Mouse (Mus musculus) embryo, embryonic 11.5 days (tissue): Measurements from ENCODE around the gene Acad12.
A peak's percentile ranks its signal among the peaks of the same experiment; 100 is the strongest.
"Not testable (repeated sequence)": the region's sequence is repeated elsewhere in the genome, so short reads cannot be mapped to it uniquely, and the experiment has no call there.

Experiments
- DNase-seq: peaks from one replicate; pipeline ENCODE4 v3.0.0-alpha.2; 2012; ENCODE audit warnings: low read depth, low spot score

Acad12 gene

DNA sequence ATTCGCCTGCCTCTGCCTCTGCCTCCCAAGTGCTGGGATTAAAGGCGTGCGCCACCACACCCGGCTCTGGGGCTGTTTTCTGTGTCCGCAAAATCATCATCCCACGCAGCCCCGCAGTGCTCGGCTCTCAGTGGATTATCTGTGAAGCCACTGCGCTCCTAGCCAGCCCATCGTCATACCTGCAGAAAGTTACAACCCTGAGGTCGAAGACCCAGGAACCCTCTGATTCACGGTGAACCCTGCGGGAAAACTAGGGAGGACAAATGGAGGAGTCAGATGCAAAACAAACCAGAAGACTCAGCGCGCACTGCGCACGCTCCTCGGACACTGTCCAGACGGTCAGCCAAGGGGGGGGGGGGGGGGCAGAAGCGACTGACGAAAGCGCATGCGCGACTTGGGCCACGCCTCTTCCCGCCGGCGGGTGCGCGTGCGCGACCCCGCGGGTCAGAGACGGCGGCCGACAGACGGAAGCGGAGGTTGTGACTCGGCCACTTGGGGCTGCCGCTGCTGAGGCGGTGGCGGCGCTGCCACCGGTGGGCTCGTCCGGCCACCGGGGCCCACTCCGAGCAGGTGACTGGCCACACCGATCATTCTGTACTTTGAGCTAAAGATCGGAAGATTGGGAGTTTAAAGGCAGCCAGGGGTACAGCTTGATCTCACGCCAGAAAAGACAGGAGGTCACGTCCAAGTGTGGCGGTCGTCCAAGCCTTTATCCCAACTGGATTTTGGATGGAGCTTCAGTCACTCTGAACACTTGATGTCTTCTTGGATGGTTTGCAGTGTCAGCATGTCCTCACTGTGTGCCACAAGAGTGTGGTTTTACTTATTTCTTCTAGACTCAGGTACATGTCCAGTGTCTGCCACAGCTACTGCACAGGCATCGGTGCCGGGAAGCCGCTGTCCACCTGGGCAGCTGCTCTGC is at the start of gene Acad12:
Gene Acad12 (minus strand): TSS at position 347 of the 922 bp plus-strand sequence.
- peak; percentile 80 for DNase-seq

DNA sequence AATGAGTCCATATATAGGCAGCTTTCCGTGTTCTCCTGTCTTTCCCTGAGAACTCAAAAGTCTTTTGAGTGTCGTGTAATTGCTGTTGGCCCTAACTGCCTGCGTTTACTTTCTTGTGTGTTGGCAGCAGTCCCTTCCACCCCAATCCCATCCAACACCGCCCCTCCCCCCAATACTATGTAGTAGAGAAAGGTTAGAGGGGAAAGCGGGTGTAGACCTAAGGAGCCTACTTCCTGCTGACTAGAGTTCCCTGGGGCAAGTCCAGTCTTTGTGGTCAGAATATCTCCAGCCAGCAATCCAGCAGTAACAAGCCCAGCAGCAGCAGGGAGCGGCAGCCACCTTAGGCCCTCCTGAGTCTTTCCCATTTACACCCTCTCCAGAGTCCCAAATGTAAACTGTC is 49.7 kb upstream of the Acad12 start:
- no peak for DNase-seq

DNA sequence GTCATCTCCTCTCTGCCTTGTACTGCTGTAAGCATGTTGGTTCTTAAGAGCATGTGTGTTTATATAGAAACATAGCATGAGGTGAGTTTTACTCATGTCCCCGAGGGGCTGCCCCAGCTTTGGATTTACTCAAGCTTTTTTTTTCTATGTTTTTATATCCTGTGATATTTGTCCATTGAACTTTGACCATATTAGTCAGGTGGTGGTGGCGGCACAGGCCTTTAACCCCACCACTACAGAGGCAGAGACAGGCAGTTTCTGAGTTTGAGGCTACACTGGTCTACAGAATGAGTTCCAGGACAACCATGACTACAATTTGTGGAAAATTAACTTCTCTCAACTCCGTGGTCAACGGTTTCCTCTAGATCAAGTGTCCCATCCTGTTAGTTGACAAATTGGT is 48.3 kb upstream of the Acad12 start:
- DNase-seq: no peak

DNA sequence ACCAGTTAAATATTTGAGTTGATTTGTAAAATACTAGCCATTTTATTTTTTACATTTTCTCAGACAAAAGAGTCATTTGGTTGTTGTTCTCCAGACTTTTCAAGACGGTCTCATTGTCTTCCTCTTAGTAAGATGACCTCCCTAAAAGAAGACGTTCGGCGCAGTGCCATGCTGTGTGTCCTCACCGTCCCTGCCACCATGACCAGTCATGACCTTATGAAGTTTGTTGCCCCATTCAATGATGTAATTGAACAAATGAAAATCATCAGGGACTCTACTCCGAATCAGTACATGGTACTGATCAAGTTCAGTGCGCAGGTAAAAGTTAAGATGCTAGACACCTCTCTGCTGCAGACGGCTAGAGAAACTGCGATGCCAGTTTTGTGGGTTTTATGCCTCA is 46.2 kb upstream of the Acad12 start:
- DNase-seq: no peak

DNA sequence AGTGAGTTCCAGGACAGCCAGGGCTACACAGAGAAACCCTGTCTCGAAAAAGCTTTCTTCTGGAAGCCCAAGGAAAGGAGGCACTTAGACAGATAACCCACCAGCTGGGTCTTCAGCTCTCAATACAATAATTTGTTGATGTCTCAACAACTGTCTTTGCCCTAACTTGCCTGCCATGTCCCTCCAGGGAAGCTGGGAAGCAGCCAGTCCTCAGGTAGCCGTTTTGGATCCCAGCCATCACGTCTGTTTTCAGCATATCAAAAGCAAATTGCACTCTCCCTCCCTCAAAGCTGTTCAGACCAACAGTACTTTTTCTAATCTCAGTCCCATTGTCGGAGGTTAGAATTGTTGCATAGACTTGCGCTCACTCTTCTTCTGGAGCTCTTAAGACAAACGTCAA is 45.3 kb upstream of the Acad12 start:
- DNase-seq: no peak

DNA sequence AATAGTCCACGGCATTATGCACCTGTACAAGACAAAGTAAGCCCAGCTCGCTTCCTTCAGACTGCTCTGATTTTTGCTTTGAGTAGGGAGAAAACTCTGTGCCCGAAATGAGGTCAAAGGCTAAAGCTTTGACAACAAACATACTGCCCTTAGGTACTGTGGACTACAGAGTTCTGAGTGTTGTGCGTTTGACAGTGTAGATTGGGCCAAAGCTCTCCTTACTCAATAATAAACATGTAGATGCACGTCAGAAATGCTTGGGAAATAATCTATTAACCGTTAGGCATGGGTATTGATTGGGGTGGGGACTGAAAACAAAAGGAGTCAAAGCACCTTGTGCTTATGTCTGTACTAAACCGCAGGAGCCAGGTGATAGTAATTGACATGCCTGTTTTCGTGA is 44.7 kb upstream of the Acad12 start:
- DNase-seq: no peak

DNA sequence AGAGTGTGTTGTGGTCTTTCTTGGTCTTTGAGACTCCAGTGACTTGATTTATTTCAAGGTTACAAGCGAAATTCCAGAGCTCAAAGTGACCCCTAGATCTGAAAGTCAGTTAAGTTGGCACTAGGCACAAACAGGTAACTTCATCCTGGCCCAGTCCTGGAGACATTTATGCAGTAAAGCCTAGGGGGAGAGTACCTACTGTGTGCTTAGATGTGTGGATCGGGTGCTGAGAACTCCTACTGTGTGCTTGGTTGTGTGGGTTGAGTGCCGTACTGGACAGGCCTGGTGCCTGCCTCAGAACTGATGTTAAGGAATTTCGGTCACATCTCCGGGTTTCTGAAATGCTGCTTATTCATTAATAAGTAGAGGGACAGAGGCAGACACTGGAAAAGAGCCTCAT is 42.8 kb upstream of the Acad12 start:
- DNase-seq: no peak

DNA sequence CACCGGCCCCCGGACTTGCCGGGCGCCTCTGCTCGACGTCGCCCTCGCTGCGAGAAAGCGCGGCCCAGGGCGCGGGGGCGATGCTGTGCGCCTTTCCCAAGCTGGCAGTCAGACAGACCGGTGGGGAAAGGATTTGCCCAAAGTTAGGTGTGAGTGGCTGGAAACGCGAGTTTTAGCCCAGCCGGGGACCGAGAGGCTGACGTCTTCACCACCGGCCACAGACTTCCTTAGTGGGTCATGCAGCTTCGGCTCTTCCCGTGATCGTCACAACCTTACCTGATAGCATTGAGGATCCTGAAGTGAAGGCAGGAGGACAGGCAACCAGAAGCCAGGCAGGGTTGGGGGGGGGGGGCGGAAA is 42.1 kb upstream of the Acad12 start:
- peak; percentile 8 for DNase-seq

DNA sequence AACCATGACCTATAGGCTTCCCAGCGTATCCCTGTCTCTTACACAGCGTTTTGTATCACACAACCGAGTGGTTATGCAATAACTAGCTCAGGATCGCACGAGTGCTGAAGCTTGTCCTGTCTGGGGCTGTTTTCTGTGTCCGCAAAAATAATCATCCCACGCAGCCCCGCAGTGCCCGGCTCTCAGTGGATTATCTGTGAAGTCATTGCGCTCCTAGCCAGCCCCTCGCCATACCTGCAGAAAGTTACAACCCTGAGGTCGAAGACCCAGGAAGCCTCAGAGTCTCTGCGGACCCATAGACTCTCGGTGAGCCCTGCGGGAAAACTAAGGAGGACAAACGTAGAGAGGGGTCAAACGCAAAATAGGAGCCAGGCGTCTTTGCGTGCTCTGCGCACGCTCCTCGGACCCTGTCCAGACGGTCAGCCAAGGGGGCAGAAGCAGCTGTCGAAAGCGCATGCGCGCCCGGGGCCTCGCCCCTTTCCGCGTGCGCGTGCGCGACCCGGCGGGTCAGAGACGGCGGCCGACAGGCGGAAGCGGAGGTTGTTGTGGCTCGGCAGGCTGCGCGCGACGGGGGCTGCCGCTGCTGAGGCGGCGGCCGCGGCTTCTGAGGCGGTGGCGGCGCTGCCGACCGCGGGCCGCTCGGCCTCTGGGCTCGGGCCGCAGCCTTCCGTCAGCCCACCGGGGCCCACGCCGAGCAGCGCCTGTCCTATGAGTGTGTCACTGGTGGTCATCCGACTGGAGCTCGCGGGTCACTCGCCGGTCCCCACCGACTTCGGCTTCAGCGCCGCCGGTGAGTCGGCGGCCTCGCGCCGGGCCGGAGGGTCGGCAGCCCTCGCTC is 41.5 kb upstream of the Acad12 start, which contains the start of the genes Acad10 and Brap:
Gene Acad10 (minus strand): TSS at position 456 of the 838 bp plus-strand sequence.
Gene Brap (plus strand): TSS at position 505 of the 838 bp plus-strand sequence.
- peak; percentile 89 for DNase-seq

DNA sequence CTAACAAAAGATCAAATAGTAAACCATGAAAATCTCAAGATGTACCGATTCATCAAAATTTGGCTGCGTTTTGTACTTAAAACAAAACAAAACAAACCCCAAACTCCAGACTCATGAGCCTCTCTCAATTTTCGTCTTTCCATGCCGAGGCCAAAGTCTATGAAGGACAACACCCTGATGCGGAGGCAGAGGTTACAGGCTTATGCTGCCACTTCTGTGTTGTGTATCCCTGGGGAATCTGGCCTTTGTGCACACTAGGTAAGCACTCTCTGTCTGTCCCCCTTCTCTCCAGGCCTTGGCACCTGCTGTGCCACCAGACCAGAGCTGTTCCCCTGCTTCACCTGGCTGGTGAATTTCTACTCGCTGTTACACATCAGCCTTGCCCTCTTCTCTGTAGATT is 38.9 kb upstream of the Acad12 start:
- DNase-seq: not testable (repeated sequence)

DNA sequence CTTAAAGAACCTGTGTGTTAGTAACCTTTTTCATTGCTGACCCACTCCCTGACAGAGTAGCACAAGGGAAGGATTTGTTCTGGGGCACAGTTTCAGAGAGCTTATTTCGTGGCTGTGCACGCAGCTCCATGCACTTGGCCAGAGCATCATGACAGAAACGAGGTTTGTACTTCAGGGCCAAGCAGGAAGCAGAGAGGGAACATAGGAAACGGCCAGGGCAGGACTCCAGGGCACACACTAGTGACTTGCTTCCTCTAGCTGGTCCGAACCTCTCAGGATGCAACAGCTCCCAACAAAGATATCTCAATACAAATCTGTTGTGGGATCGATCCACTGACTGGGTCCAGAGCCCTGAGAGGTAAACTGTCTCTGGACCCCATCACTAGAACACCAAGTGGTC is 38.1 kb upstream of the Acad12 start:
- not testable (repeated sequence) for DNase-seq

DNA sequence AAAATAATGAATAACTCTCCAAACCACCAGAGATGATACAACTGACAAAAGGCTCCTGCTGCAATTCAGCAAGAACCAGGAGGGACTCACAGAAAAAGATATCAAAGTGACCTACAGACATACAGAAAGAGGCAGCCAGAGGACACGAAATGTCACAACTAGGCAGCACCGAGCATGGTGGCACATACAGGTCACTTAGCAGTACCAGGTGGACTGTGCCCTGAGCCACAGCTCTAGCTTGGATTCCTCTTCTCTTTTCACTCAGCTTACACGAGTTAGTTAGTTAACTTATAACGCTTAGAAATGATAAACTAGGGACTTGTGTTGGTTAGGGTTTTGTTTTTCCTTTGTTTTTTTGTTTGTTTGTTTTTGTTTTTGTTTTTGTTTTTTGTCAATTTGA is 35.8 kb upstream of the Acad12 start:
- DNase-seq: no peak

DNA sequence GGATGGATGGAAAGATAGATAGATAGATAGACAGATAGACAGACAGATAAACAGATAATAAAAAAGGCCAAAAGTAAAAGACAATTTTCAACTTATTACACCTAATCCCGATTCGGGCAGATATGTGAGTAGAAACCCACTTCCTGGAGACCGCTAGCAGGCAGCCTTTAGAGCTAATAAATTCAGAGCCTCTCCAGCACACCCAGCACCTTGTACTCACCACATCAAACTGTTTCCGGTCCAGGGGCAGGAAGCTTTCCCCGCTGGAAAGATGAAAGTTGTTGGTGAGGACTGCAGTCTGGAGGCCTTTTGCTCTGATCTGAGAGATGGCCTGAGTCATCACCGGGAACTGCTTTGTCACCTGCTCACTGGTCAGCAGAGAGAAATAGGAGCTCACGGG is 30.4 kb upstream of the Acad12 start:
- DNase-seq: no peak

DNA sequence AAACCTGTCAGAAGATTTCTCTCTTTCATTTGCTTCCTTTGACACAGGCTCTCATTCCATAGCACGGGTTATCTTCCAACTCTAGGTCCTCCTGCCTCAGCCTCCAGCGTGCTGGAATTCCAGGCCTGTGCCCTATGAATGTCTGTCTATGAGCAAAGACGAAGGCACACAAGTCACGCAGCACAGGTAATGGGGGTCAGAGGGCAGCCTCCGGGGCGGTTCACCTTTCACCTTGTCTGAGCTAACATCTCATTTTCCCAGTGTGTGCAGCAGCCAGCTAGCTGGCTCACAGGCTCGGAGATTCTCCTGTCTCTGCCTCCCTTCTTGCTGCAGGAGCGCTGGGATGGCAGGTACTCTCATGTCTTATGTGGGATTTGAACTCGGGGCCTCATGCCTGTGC is 20.9 kb upstream of the Acad12 start:
- no peak for DNase-seq

DNA sequence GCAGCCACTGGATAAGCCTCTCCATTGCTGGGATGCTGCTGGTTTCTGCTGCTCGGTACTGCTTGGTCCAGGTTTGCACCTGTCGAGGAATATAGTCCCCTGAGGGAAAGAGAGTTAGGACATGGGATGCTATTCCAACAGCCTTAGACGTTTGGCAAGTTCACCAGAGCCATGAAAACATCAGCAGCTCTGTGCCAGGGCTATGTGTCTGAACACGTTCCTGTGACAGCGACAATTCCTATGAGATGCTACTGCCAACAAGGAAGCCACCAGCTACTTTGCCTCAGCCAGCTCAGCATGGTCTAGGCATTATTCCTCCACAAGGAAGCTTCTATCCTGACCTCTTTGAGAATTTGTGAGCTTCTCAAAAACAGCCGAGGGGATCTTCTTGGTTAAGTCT is 18.6 kb upstream of the Acad12 start:
- no peak for DNase-seq

DNA sequence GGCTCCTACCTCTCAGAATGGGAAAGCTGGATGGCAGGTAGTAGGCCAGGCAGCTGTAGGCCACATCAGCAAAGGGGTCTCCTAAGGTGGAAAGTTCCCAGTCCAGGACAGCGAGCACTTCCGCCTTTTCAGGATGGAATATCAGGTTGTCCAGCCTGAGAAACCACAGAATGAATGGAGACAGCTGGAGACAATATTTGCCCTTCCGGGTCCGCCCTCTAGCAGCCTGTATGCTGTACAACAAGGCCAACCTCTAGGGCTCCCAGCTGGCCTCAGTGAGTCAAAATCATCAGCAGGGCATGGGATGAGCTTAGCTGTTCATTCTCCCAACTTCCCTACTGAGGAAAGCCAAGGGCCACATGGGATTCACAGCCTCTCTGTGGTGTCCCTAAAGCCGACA is 15.9 kb upstream of the Acad12 start:
- DNase-seq: no peak

DNA sequence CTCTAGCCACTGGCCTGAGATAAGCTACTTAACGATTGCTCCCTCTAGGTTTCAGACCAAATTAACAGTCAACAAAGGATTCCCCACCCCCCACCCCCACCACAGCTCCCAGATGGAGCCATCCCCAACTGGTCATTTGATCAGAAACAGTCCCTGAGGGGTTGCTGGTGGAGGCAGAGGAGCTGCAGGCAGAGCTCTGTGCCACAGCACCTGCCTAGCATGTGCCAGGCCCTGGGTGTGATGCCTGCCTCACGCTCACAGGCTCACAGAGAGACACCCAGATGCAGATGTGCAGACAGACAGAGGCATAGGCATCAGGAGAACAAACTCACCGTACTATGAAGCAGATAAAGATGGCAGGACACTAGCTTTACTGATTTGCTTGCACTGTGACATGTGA is 14.1 kb upstream of the Acad12 start:
- DNase-seq: no peak

DNA sequence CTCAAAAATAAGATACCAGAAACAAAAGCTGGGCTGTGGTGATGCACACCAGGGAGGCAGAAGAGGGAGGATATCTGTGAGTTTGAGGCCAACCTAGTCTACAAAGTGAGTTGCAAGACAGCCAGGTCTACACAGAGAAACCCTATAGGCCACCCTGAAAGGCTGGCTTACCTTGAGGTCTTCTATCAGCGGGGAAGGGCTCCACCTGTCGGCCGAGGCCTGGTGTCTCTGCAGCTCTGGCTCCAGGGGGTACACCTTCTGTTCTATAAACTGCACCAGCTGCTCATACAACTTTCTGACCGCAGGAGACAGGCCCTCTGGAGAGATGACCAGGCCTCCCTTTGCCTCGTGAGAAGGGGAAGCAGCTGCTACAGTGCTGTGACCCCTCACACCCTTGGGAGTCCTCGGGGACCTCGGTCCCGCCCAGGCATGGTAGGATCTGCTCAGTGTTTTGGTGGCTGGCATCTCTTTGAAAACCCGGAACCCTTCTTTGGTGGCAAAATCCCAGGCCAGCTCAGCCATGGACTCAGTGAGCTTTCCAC is 12.4 kb upstream of the Acad12 start:
- DNase-seq: not testable (repeated sequence)

DNA sequence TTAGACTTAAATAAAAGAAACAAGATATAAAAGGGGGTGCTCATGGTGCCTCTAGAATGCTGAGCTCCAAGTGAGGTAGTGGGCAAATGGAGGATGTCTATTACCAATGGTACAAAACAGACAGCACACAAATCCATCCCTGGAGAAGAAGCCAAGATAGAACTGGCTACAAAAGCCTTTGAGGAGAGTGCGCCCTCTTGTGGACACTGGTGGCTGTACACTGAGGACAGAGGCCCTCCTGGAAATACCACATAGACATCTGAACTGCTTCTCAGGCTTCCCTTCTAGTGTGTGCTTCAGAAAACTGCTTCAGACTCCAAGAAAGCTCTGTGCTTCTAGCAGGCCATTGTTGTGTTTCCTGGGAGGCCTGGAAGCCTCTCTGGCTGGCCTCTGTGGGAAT is 9.1 kb upstream of the Acad12 start:
- peak; percentile 46 for DNase-seq

DNA sequence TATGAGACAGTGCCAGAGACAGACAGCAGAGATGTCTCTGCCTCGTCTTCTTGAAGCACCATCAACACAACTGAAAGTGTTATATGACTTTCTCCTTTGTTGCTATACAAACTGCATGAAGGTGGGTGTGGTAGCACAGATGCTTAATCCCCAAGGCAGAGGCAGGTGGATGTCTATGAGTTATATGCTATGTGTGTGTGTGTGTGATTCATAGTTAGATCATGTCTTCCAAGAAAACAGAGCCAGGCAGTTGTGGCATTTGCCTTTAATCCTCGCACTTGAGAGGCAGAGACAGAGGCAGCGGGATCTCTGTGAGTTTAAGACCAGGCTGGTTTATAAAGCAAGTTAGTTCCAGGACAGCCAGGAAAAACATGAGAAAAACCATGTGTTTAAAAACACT is 4.5 kb upstream of the Acad12 start:
- no peak for DNase-seq

DNA sequence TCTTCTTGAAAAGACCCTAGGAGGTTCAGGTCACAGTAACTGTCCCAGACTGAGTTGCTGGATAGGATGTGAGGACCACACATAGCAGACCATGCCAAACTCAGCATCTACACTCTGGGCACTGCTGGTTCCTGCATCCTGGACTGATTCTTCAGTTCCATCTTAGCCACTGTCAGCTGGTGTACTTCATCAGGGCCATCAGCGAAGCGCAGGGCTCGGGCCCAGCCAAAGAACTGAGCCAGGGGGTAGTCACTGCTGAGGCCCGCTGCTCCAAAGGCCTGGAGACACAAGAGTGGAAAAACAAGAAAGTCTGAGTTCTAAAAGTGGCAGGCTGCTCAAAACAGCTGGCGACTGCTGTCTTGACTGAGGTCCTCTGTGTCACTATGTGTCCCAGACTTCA is 2.4 kb upstream of the Acad12 start:
- no peak for DNase-seq

DNA sequence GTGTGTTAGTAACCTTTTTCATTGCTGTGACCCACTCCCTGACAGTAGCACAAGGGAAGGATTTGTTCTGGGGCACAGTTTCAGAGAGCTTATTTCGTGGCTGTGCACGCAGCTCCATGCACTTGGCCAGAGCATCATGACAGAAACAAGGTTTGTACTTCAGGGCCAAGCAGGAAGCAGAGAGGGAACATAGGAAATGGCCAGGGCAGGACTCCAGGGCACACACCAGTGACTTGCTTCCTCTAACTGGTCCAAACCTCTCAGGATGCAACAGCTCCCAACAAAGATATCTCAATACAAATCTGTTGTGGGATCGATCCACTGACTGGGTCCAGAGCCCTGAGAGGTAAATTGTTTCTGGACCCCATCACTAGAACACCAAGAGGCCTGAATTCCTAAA is 3.8 kb downstream of the Acad12 start:
- DNase-seq: not testable (repeated sequence)
